Mouse (Mus musculus) gastrocnemius, adult 2 months (tissue): ENCODE results near the gene Ubash3b. TPM values are rescaled to one million over a fixed set of nuclear protein-coding genes. Genes with fewer than 3 reads are reported as not detected.

Experiments used
- DNase-seq: peaks from one replicate; pipeline ENCODE4 v3.0.0; 2022
- H3K27ac ChIP-seq: fragments of 200-600 bp; 2 replicates; pipeline ENCODE4 v1.8.1; 2022; ENCODE audit warnings: mild to moderate bottlenecking
- H3K4me3 ChIP-seq: fragments of 200-600 bp; 2 replicates; pipeline ENCODE4 v1.8.1; 2022; ENCODE audit warnings: mild to moderate bottlenecking, moderate library complexity
- CTCF ChIP-seq: fragments of 200-600 bp; IDR thresholded peaks from 2 replicates; pipeline ENCODE4 v1.8.1; 2022; ENCODE audit warnings: antibody characterized with exemption, mild to moderate bottlenecking, moderate library complexity
- intact Hi-C: fragments of 180-260 bp; cut with DNase I; formaldehyde crosslinking; loops from one replicate; pipeline ENCODE4 v1.15.1; 2025
- total RNA-seq, 2 experiments: library from RNA; stranded (reverse); gene quantifications; 2 replicates each; pipeline ENCODE4 v1.2.3; 2021

Gene Ubash3b
- total RNA-seq, 2 experiments from 2014 or later, result 0.33 to 0.45 TPM

DNA sequence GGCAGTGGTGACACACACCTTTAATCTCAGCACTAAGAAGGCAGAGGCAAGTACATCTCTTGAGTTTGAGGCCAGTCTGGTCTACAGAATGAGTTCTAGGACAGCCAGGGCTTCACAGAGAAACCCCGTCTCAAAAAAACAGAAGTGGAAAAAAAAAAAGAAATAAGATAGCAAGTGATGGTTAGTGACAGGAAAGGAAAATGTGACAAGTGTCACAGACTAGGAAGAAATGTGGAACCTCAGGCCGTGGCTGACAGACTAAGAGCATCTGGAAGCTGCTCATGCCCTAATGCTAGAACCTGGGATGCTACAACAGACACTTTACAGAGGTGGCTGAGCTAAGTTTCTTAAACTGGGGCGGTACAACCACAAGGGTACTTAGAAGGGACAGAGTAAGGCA, 18.4 kb downstream of the Ubash3b start:
- no peak for TF ChIP-seq CTCF
- no peak overlapping the region for H3K4me3 ChIP-seq
- intact Hi-C loops, result no loop called here
- DNase-seq, result no peak
- no peak overlapping the region for H3K27ac ChIP-seq

DNA sequence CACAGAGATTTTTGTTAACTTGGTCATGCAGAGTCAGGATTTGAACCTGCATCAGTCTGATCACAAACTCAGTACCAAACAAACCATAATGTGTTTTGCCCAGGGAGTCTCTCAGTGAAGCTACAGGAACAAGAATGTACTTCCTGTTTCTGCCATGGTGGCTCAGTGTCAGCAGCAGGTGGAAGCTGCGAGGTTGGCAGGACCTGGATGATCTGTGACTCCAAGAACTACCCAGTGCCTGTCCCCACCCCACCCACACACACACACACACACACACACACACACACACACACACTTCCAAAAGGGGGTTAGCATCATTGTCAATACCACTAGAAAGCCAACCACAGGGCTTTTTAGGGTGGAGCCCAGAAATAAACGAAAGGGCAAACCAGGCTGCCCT, 20.5 kb downstream of the Ubash3b start:
- DNase-seq, result no peak
- intact Hi-C loops, result no loop called here
- Histone ChIP-seq H3K4me3 (no peak overlapping the region), H3K27ac (no peak overlapping the region)
- no peak for TF ChIP-seq CTCF

DNA sequence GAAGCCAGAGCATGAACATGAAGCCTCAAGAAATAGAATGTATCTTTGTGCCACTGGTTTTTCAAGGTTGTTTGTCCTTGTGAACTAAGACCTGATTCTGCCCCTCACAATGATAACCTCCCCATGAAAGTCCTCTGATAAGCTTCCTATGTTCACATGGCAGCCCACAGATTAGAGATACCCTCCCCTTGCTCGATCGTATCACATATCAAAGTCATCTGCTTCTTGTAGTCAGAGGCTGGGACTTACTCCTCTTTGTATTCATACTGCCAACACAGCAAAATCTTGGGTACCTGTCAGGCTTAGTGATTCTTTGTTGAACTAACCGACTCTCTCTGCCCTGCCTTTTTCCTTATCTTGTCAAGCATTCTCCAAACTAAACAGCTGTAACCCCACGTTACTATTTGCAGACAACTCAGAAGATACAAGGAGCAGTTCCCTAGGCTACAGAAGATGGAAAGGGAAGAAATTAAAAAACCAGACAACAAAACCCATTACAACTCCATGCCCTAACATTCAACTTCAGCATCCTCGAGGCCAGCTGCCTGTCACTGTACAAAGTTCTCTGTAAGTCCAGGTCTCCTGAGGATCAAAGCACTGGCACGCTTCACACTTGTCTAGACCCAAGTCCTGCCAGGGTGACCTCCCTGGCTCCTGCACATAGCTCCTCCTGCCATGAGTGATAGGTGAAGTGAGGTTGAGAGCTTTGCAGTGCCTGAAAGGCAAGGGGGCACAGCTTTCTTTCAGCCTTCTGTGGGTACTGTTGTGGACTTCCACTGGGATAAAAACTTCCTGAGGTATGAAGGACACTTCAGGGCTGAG, 22.3 kb downstream of the Ubash3b start:
- no peak for DNase-seq
- Histone ChIP-seq H3K4me3 (no peak overlapping the region), H3K27ac (no peak overlapping the region)
- intact Hi-C loops, result no loop called here
- no peak for TF ChIP-seq CTCF

DNA sequence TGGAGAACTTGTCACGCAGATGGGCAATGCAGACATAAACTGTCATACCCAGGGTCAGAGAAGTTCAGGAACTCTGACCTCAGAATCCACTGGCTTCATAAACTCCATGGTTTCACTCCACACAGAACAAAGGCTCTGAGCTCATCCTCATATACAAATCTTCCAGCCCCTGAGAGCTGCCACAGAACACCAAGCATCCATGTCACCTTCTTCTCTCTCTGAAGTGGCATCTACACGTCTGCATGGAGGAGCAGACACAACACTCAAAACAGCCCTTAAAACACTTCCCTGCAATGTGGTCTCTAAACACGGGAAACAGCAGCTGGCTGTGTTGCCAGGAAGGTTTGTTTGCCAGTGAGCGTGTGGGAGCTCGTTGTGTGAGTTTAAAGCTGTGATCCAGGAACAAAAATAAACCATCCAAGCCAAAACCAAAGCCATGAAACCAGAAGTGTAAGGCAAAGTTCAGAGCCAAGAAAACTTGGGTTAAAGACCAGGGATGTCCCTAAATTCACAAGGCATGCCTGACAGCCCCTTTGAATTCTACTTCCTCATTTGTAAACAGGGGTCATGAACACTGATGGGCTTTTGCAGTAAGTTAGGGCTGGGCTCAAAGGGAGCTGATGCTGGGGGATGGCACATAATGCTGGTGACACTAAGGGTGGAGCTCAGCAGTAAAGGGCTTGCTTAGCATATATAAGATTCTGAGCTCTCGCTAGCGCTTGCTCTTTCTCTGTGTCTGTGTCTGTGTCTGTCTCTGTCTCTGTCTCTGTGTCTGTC, 24.6 kb downstream of the Ubash3b start:
- intact Hi-C loops, result no loop called here
- Histone ChIP-seq H3K27ac (peak overlapping the region; percentile 35; the same call in 1 of the 2 replicates), H3K4me3 (no peak overlapping the region)
- peak; percentile 43 for DNase-seq
- no peak for TF ChIP-seq CTCF

DNA sequence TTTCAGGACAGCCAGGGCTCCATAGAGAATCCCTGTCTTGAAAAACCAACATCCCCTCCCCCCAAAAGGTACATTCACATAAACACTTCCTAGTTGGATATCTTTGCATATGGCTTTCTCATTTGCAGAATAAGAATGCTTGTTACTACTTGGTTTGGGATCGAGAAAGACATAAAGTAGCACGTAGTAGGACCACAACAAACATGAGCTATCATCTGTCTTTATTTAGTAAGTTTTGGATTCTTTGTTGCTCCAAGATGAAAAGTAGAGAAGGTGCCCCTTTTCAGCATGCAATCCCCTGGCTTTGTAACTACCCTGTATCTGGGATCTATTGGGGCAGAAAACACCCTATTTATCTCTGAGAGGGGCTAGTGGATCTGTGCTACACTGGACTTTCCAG, 25.2 kb downstream of the Ubash3b start:
- DNase-seq, result no peak
- H3K4me3 ChIP-seq, result no peak overlapping the region
- TF ChIP-seq CTCF, result no peak
- no peak overlapping the region for H3K27ac ChIP-seq
- intact Hi-C loops, result no loop called here

DNA sequence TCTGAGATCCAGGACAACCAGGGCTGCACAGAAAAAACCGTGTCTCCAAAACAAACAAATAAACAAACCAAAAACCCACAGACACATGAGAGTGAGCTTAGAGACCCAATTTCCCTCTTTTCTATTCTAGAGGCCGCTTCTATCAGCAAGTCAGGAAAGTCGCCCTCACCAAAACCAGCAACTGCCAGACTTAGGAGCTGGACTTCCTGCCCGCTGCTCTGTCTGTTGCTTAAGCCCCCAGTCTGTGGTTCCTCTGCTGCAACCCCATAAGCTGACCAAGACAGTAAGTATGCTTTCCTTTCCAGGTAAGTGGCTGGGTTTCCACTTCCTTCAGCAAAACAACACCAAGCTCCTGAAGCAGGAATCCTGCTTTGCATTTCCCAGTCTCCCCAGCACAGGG, 26.6 kb downstream of the Ubash3b start:
- TF ChIP-seq CTCF, result no peak
- H3K4me3 ChIP-seq, result no peak overlapping the region
- DNase-seq, result no peak
- H3K27ac ChIP-seq, result no peak overlapping the region
- intact Hi-C loops, result no loop called here

DNA sequence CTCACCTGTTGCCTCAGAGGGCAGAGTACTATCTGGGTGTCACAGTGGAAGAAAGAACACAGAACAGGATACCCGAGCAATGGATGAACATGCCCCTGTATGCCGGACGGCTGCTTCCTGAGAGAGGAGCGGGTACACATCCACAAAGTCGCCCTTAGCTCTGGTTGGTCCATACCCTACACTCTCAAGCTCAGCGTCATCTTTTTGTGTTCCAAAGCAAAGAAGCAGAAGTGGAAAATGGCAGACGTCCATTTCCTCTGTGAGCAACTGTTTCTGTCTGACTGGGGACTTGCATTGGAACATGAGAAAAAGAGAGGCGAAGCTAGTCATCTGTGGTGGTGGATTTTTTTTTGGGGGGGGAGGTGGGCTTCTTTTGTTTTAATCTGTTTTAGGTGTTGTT, 30.9 kb downstream of the Ubash3b start:
- H3K27ac ChIP-seq, result no peak overlapping the region
- no peak for TF ChIP-seq CTCF
- intact Hi-C loops, result no loop called here
- DNase-seq, result no peak
- no peak overlapping the region for H3K4me3 ChIP-seq

DNA sequence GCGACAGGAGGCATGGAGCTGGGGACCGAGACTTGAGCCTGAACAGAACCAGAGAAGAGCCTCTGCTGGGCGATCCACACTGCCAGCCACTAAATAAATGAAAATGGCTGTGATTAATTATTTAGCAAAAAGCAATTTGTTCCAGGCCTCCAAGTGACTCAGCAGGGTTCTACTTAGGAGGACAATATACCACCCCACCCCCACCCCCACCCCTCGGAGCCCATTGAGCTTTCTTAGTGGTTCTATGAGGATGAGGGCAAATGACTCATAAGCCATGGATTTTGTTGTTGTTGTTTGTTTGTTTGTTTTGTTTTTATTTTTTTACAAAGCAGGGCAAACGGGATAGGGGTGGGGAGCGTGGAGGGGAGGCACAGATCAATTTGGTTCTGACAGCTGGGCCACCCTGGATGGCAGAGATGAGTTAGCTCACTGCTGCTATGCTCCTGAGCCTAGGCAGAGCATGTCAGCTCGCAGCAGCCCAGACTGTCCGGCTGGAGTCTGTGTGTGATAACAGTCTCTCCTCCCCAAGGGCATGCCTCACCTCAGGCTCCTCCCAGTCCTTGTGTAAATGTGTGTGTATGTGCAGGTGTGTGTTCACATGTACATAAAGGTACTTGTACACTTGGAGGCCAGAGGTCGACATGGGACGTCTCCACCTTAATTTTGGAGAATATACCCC, 31.6 kb downstream of the Ubash3b start:
- no peak for TF ChIP-seq CTCF
- no peak for DNase-seq
- Histone ChIP-seq H3K4me3 (no peak overlapping the region), H3K27ac (no peak overlapping the region)
- intact Hi-C loops, result no loop called here

DNA sequence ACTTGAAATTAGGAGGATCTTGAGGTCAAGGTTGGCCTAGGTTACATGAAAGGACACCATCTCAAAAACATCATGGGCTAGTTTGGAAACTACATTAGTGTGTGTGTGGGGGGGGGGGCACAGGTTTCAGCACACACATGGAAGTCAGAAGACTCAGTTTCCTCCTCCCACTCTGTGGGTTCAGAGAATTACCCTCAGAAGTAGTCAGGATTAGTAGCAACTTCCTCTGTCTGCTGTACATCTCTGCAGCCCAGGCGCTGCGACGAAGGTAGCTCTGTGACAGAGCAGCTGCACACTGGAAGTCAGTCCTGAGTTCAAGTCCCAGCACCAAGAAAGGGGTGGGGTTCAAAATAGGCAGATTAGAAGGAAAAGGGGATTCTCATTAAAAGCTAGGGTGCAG, 32.2 kb downstream of the Ubash3b start:
- H3K27ac ChIP-seq, result no peak overlapping the region
- no peak overlapping the region for H3K4me3 ChIP-seq
- no peak for TF ChIP-seq CTCF

DNA sequence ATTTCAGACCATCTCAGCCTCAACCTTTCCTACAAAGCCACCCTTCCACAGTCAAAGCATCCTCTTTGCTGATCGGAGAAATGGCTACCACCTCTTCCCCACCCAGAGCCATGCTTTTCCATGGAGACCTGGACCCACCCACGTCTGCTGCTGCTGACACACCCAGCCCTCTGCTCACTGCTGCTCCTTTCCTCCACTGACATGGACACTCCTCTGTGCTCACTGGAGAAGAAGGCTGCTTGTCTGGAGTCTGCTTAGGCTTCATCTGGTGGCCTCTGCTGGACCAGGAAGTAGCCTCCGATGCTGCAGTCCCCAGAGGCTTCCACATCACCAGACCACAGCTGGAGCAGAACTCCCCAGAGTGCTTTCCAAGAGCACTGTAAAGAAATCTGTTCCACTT, 34.8 kb downstream of the Ubash3b start:
- no peak for TF ChIP-seq CTCF
- intact Hi-C loops, result no loop called here
- no peak overlapping the region for H3K27ac ChIP-seq
- H3K4me3 ChIP-seq, result no peak overlapping the region
- no peak for DNase-seq

More for the DNA sequence above, 32.2 kb downstream of the Ubash3b start:
- no peak for DNase-seq
- intact Hi-C loops, result no loop called here

DNA sequence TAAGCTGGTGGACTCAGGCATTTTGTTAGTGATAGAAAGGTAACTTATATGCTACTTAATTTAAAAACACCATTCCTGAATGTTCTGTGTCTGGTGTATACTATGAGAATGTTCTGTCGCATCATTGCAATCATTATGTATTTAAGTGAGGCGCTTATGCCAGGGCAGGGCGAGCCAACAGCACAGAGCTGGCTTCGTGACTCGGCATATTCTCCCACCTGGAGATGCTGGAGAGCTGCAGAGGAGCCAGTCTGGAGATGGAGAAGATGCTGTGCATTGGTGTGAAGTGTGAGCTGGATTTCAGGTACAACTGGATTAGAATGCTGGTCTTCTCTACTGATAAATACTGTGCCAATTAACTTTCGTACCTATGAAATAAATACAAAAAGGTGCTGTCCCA, 37.2 kb downstream of the Ubash3b start:
- no peak overlapping the region for H3K4me3 ChIP-seq
- DNase-seq, result no peak
- intact Hi-C loops, result no loop called here
- no peak overlapping the region for H3K27ac ChIP-seq
- no peak for TF ChIP-seq CTCF

DNA sequence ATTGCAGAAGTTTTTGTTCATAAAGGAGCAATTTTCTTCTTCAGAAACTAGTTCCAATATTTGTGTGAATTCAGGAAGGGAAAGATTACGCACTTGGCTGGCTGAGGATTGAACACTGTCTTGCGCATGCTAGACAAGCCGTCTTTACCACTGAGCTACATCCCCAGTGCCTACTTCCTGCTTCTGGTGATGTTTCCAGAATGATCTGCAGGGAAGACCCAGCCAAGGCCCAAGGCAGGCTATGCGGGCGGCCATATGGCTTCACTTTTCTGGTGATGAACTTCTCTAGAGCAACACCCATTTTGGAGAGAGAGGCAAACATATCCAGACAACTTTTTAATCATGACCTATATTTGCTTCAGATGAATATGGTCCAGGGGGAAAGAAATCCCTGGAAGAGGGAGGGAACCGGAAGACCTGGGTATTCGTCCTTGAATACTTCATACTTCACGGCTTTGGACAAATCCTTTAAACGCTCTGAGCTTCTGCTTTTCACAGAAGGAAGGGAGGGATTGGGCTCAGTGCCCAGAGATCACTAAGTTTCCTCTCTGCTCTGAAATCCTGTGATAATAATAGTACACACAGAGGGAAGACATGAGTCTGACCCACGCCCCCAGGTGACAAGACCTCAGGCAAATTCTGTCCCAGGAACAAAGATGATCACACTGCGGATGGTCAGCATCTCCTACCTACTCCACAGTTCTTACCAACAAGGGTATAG, 38.9 kb downstream of the Ubash3b start:
- Histone ChIP-seq H3K4me3 (no peak overlapping the region), H3K27ac (peak overlapping the region; percentile 68)
- DNase-seq, result peak; percentile 51
- TF ChIP-seq CTCF, result no peak
- intact Hi-C loops, result no loop called here
